ENCODE assay signal across 28 mouse cellular contexts in the genomic region with DNA sequence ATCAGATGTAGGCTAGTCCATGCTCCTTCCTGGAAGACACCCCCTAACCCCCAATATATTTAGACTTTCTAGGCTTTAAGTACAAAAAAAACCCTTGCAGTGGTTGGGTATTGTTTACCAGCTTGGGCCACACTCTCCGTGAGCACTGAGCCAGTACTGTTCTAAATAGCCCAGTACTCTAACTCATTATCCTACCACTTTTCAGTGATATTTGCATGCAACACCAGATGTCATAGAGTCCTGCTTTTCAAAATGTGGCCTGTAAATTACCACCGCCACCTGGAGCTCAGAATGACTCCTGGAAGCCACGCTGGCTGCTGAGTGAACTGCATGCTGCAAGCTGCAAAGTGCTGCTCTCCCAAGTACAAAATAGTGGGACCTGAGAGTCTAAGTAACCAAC. TPM values are rescaled to one million over a fixed set of nuclear protein-coding genes. Genes with fewer than 3 reads are reported as not detected.
A peak's percentile ranks its signal among the peaks of the same experiment; 100 is the strongest.
DNase-seq lines count a peak whose midpoint lies in the region; ATAC-seq and TF ChIP-seq lines count a peak whose summit lies in the region.
"Had no signal": no experiment of that assay in that cellular context is flagged by ENCODE, and none has a peak within 500 bp of the region (broad histone marks: within the 10 kb centered on the region; RNA-seq: fewer than 3 reads in every experiment).

No protein-coding gene starts in this region.

- H3K4me3 ChIP-seq in forebrain, embryonic 15.5 days: no peak overlapping the region
- no peak overlapping the region for H3K4me3 ChIP-seq in forebrain, embryonic 16.5 days (replicated peaks; ENCODE audit: low read length)
- no peak overlapping the region for H3K4me3 ChIP-seq in midbrain, postnatal 0 days (ENCODE audit: low read depth, low read length)
- no peak overlapping the region for H3K4me3 ChIP-seq in midbrain, embryonic 14.5 days (replicated peaks; ENCODE audit: low read depth, low read length)
- H3K4me3 ChIP-seq in embryonic facial prominence, embryonic 10.5 days: no peak overlapping the region
- no peak overlapping the region for H3K4me3 ChIP-seq in neural tube, embryonic 15.5 days (replicated peaks)
- H3K4me3 ChIP-seq: heart, embryonic 10.5 days; heart, embryonic 15.5 days; hindbrain, embryonic 12.5 days; limb, embryonic 13.5 days; lung, embryonic 15.5 days; midbrain, embryonic 12.5 days had no signal

- H3K9ac ChIP-seq in forebrain, embryonic 15.5 days (replicated peaks): no peak overlapping the region
- no peak overlapping the region for H3K9ac ChIP-seq in forebrain, embryonic 16.5 days (replicated peaks; ENCODE audit: low read depth, low read length)
- H3K9ac ChIP-seq in midbrain, postnatal 0 days (replicated peaks; ENCODE audit: low read length, poor library complexity, severe bottlenecking): no peak overlapping the region
- no peak overlapping the region for H3K9ac ChIP-seq in midbrain, embryonic 14.5 days (replicated peaks; ENCODE audit: low read length)
- no peak overlapping the region for H3K9ac ChIP-seq in neural tube, embryonic 15.5 days (replicated peaks)
- H3K9ac ChIP-seq: heart, embryonic 15.5 days; hindbrain, embryonic 12.5 days; limb, embryonic 13.5 days; lung, embryonic 15.5 days; midbrain, embryonic 12.5 days had no signal

- peaks cover 3% of the 10 kb centered on the region; the same call in 1 of the 2 replicates for H3K4me1 ChIP-seq in forebrain, embryonic 15.5 days
- H3K4me1 ChIP-seq in forebrain, embryonic 16.5 days (replicated peaks; ENCODE audit: control insufficient read depth, insufficient read depth, low read length): no peaks in the 10 kb centered on the region; the same call in 1 of the 2 replicates
- H3K4me1 ChIP-seq in midbrain, postnatal 0 days (ENCODE audit: insufficient read depth, low read length): no peaks in the 10 kb centered on the region
- H3K4me1 ChIP-seq in midbrain, embryonic 14.5 days (ENCODE audit: control insufficient read depth, insufficient read depth, low read length): no peaks in the 10 kb centered on the region
- peaks cover 3% of the 10 kb centered on the region; the same call in 1 of the 2 replicates for H3K4me1 ChIP-seq in embryonic facial prominence, embryonic 10.5 days
- H3K4me1 ChIP-seq in neural tube, embryonic 15.5 days: no peaks in the 10 kb centered on the region
- H3K4me1 ChIP-seq: heart, embryonic 10.5 days; heart, embryonic 15.5 days; hindbrain, embryonic 12.5 days; lung, embryonic 15.5 days; midbrain, embryonic 12.5 days had no signal

- ATAC-seq in forebrain, embryonic 15.5 days (replicated peaks): peak; percentile 57
- no peak for ATAC-seq in forebrain, embryonic 16.5 days
- no peak for ATAC-seq in midbrain, postnatal 0 days (ENCODE audit: low FRiP score)
- no peak for ATAC-seq in midbrain, embryonic 14.5 days (ENCODE audit: low FRiP score, low TSS enrichment)
- ATAC-seq in neural tube, embryonic 15.5 days (ENCODE audit: low FRiP score): no peak
- ATAC-seq: activated CD4-positive, CD25-positive, alpha-beta regulatory T cell, adult 4 months; intestine, embryonic 16.5 days had no signal

- H3K4me2 ChIP-seq in forebrain, embryonic 15.5 days (replicated peaks): no peak overlapping the region
- no peak overlapping the region for H3K4me2 ChIP-seq in forebrain, embryonic 16.5 days (ENCODE audit: low read length)
- no peak overlapping the region for H3K4me2 ChIP-seq in midbrain, postnatal 0 days (ENCODE audit: low read depth, low read length, poor library complexity, severe bottlenecking)
- H3K4me2 ChIP-seq in midbrain, embryonic 14.5 days (ENCODE audit: low read length): no peak overlapping the region
- H3K4me2 ChIP-seq in neural tube, embryonic 15.5 days: no peak overlapping the region
- H3K4me2 ChIP-seq: heart, embryonic 15.5 days; hindbrain, embryonic 12.5 days; limb, embryonic 13.5 days; liver, embryonic 11.5 days; lung, embryonic 15.5 days; midbrain, embryonic 12.5 days had no signal

- H3K27ac ChIP-seq in forebrain, embryonic 15.5 days (replicated peaks): no peak overlapping the region; the same call in 1 of the 2 replicates
- H3K27ac ChIP-seq in forebrain, embryonic 16.5 days (ENCODE audit: low read length): no peak overlapping the region
- no peak overlapping the region for H3K27ac ChIP-seq in midbrain, postnatal 0 days (ENCODE audit: low read depth, low read length)
- no peak overlapping the region for H3K27ac ChIP-seq in midbrain, embryonic 14.5 days (replicated peaks; ENCODE audit: low read depth, low read length)
- peak overlapping the region; percentile 14; the same call in 1 of the 2 replicates for H3K27ac ChIP-seq in embryonic facial prominence, embryonic 10.5 days (replicated peaks)
- H3K27ac ChIP-seq in neural tube, embryonic 15.5 days (replicated peaks): peak overlapping the region; percentile 37; the same call in 1 of the 2 replicates
- H3K27ac ChIP-seq: heart, embryonic 10.5 days; heart, embryonic 15.5 days; hindbrain, embryonic 12.5 days; lung, embryonic 15.5 days; midbrain, embryonic 12.5 days had no signal

- WGBS in forebrain, embryonic 15.5 days: 50% methylated on average over 3 of the region's 3 CpGs
- WGBS in forebrain, embryonic 16.5 days: 48% methylated on average over 3 of the region's 3 CpGs
- WGBS in midbrain, postnatal 0 days: 79% methylated on average over 3 of the region's 3 CpGs
- WGBS in midbrain, embryonic 14.5 days: 79% methylated on average over 3 of the region's 3 CpGs
- WGBS in embryonic facial prominence, embryonic 10.5 days: 79% methylated on average over 3 of the region's 3 CpGs
- 53% methylated on average over 3 of the region's 3 CpGs for WGBS in neural tube, embryonic 15.5 days

- H3K27me3 ChIP-seq in forebrain, embryonic 15.5 days: no peaks in the 10 kb centered on the region
- no peaks in the 10 kb centered on the region for H3K27me3 ChIP-seq in forebrain, embryonic 16.5 days (replicated peaks; ENCODE audit: control insufficient read depth, insufficient read depth, low read length)
- no peaks in the 10 kb centered on the region for H3K27me3 ChIP-seq in midbrain, postnatal 0 days (ENCODE audit: insufficient read depth, low read length)
- no peaks in the 10 kb centered on the region for H3K27me3 ChIP-seq in midbrain, embryonic 14.5 days (ENCODE audit: control insufficient read depth, insufficient read depth, low read length)
- no peaks in the 10 kb centered on the region for H3K27me3 ChIP-seq in embryonic facial prominence, embryonic 10.5 days (replicated peaks; ENCODE audit: low read depth, poor library complexity, severe bottlenecking)
- H3K27me3 ChIP-seq in neural tube, embryonic 15.5 days (replicated peaks): no peaks in the 10 kb centered on the region
- H3K27me3 ChIP-seq: heart, embryonic 15.5 days; hindbrain, embryonic 12.5 days; limb, embryonic 13.5 days; lung, embryonic 15.5 days; midbrain, embryonic 12.5 days had no signal

- no peak for DNase-seq in midbrain, postnatal 0 days (ENCODE audit: low spot score)
- DNase-seq in midbrain, embryonic 14.5 days: no peak
- DNase-seq in embryonic facial prominence, embryonic 10.5 days (ENCODE audit: low spot score): no peak
- no peak for DNase-seq in heart, adult 8-10 months (ENCODE audit: low spot score)
- DNase-seq: adrenal gland, adult 2 months; cerebellum, adult 11 months; cerebellum, adult 9-10 months; cerebellum, postnatal 36 days; gastrocnemius, postnatal 10 days; kidney, adult 8-10 months; kidney, postnatal 10 days; lung, postnatal 36 days; right cerebral cortex, adult 18-20 months; spleen, adult 18-20 months; thymus, adult 18-20 months; thymus, postnatal 25 days had no signal

- H3K36me3 ChIP-seq in forebrain, embryonic 15.5 days: peaks cover 91% of the 10 kb centered on the region
- H3K36me3 ChIP-seq in forebrain, embryonic 16.5 days (ENCODE audit: control insufficient read depth, insufficient read depth): peaks cover 54% of the 10 kb centered on the region
- H3K36me3 ChIP-seq in midbrain, postnatal 0 days (ENCODE audit: insufficient read depth, low read length): peaks cover 72% of the 10 kb centered on the region
- peaks cover 98% of the 10 kb centered on the region for H3K36me3 ChIP-seq in midbrain, embryonic 14.5 days (ENCODE audit: control insufficient read depth, insufficient read depth, low read length)
- peaks cover 99% of the 10 kb centered on the region for H3K36me3 ChIP-seq in embryonic facial prominence, embryonic 10.5 days (replicated peaks)
- H3K36me3 ChIP-seq in neural tube, embryonic 15.5 days: peaks cover 86% of the 10 kb centered on the region

- no peaks in the 10 kb centered on the region for H3K9me3 ChIP-seq in forebrain, embryonic 15.5 days
- H3K9me3 ChIP-seq in forebrain, embryonic 16.5 days (ENCODE audit: control insufficient read depth, low read length): no peaks in the 10 kb centered on the region
- no peaks in the 10 kb centered on the region for H3K9me3 ChIP-seq in midbrain, postnatal 0 days (ENCODE audit: low read length)
- H3K9me3 ChIP-seq in midbrain, embryonic 14.5 days (ENCODE audit: control insufficient read depth, low read length): no peaks in the 10 kb centered on the region
- H3K9me3 ChIP-seq in embryonic facial prominence, embryonic 10.5 days: no peaks in the 10 kb centered on the region
- H3K9me3 ChIP-seq in neural tube, embryonic 15.5 days (replicated peaks): no peaks in the 10 kb centered on the region
- H3K9me3 ChIP-seq: heart, embryonic 10.5 days; heart, embryonic 15.5 days; hindbrain, embryonic 12.5 days; limb, embryonic 13.5 days; lung, embryonic 15.5 days; midbrain, embryonic 12.5 days had no signal

- 0 out of 2 replicates have a peak, but pooled peaks have one; percentile 15 for TF ChIP-seq CTCF in midbrain, postnatal 0 days (IDR thresholded peaks at IDR 0.05)

RNA-seq across cellular contexts. Expression of a gene that starts 43.7 kb away (rescaled TPM):
- 55.2 and 58.4 TPM in 2 replicates for polyA plus RNA-seq in forebrain, embryonic 15.5 days (2015; fragmentation: Nextera tagmentation; extraction: Ambion mirVana)
- polyA plus RNA-seq in forebrain, embryonic 16.5 days (2015; fragmentation: Nextera tagmentation; extraction: Ambion mirVana): 59.6 and 64.2 TPM in 2 replicates
- total RNA-seq in midbrain, postnatal 0 days (2014; rRNA removed): 28.2 and 35.8 TPM in 2 replicates
- 28.6 and 29.2 TPM in 2 replicates for polyA plus RNA-seq in midbrain, postnatal 0 days (2015; fragmentation: Nextera tagmentation; extraction: Ambion mirVana)
- polyA plus RNA-seq in midbrain, embryonic 14.5 days (2014; fragmentation: Nextera tagmentation; extraction: Ambion mirVana): 41.0 and 49.1 TPM in 2 replicates
- 38.0 and 38.4 TPM in 2 replicates for polyA plus RNA-seq in embryonic facial prominence, embryonic 10.5 days (2016; fragmentation: Nextera tagmentation; extraction: Ambion mirVana)
- 39.5 and 40.5 TPM in 2 replicates for polyA plus RNA-seq in neural tube, embryonic 15.5 days (2015; fragmentation: Nextera tagmentation; extraction: Ambion mirVana)
- 10 to 100 TPM; 34.0 to 37.1 (median 35.2) TPM for total RNA-seq in heart, adult 8-10 months (2022)

Comparison
In these comparisons a context has a peak if more than half of its experiments do, and no peak if none do; other contexts are left out.
1. H3K27ac ChIP-seq: peak in embryonic facial prominence, embryonic 10.5 days (single experiment) and neural tube, embryonic 15.5 days (single experiment); none in forebrain, embryonic 15.5 days (single experiment), forebrain, embryonic 16.5 days (single experiment), midbrain, postnatal 0 days (single experiment) and midbrain, embryonic 14.5 days (single experiment).